Mouse (Mus musculus) T-helper 2 cell (primary cell): Measurements from ENCODE around the gene Gm4779.
"Not testable (repeated sequence)": the region's sequence is repeated elsewhere in the genome, so short reads cannot be mapped to it uniquely, and the experiment has no call there.

Experiments
- in situ Hi-C: fragments of 300-600 bp; cut with MboI, MseI; formaldehyde crosslinking; loops from one replicate; pipeline ENCODE4 v1.15.1; 2025; ENCODE audit warnings: high pct_unique_total_duplicates

The Gm4779 gene

GRCm38 (mm10) chrX:101794342-101794741, at the start of gene Gm4779, which contains the start of gene 8030474K03Rik:
Gene Gm4779, minus strand, starts transcription at chrX:101794423.
Gene 8030474K03Rik, plus strand, starts transcription at chrX:101794656.
- in situ Hi-C loops, result no loop called here

- in situ Hi-C loops, result not testable (repeated sequence)
These were observed 25.8 kb upstream of the Gm4779 start for GRCm38 (mm10) chrX:101819980-101820379.

GRCm38 (mm10) chrX:101819163-101819562, 24.9 kb upstream of the Gm4779 start:
- in situ Hi-C loops, result no loop called here

- in situ Hi-C loops, result loop anchor here (5.0 kb wide), 1 partner anchor 101 kb away; no protein-coding TSS in a partner anchor
These were observed 17.5 kb upstream of the Gm4779 start for GRCm38 (mm10) chrX:101811750-101812149.

GRCm38 (mm10) chrX:101805512-101805911, 11.3 kb upstream of the Gm4779 start:
- in situ Hi-C loops, result no loop called here

- in situ Hi-C loops, result no loop called here
These were observed 2.7 kb downstream of the Gm4779 start for GRCm38 (mm10) chrX:101791551-101791950.

GRCm38 (mm10) chrX:101772035-101772434, 22.2 kb downstream of the Gm4779 start:
- in situ Hi-C loops, result loop anchor here (5.0 kb wide), 1 partner anchor 85 kb away; no protein-coding TSS in a partner anchor

- in situ Hi-C loops, result loop anchor here (5.0 kb wide), 1 partner anchor 83 kb away; no protein-coding TSS in a partner anchor
These were observed 23.9 kb downstream of the Gm4779 start for GRCm38 (mm10) chrX:101770307-101770706.

- in situ Hi-C loops, result no loop called here
These were observed 24.7 kb downstream of the Gm4779 start for GRCm38 (mm10) chrX:101769478-101769877.

- in situ Hi-C loops, result no loop called here
These were observed 26.9 kb downstream of the Gm4779 start for GRCm38 (mm10) chrX:101767280-101767679.

GRCm38 (mm10) chrX:101765111-101765510, 29.1 kb downstream of the Gm4779 start:
- in situ Hi-C loops, result no loop called here

- in situ Hi-C loops, result no loop called here
These were observed 29.6 kb downstream of the Gm4779 start for GRCm38 (mm10) chrX:101764621-101765020.

- in situ Hi-C loops, result no loop called here
These were observed 39.7 kb downstream of the Gm4779 start for GRCm38 (mm10) chrX:101754478-101754877.

- in situ Hi-C loops, result no loop called here
These were observed 44.1 kb downstream of the Gm4779 start for GRCm38 (mm10) chrX:101750144-101750543.

GRCm38 (mm10) chrX:101741064-101741433, 53.2 kb downstream of the Gm4779 start:
- in situ Hi-C loops, result no loop called here

GRCm38 (mm10) chrX:101740335-101741063, 53.7 kb downstream of the Gm4779 start:
- in situ Hi-C loops, result no loop called here
